Mouse (Mus musculus) ES-E14 (cell line): ENCODE measurements around the gene Nnmt. TPM values are rescaled to one million over a fixed set of nuclear protein-coding genes. Genes with fewer than 3 reads are reported as not detected.

Source experiments
- DNase-seq: peaks from one replicate; pipeline ENCODE4 v3.0.0-alpha.2; 2013; ENCODE audit warnings: low read depth, low spot score
- H3K27ac ChIP-seq: 2 replicates; pipeline ENCODE4 v1.5.1; 2012; ENCODE audit warnings: low read depth, mild to moderate bottlenecking, low read length, moderate library complexity, mixed read lengths; ENCODE audit not compliant: poor library complexity, insufficient read depth, severe bottlenecking
- H3K36me3 ChIP-seq: 2 replicates; pipeline ENCODE4 v1.6.1; 2012; ENCODE audit warnings: mild to moderate bottlenecking, low read length, moderate library complexity, mixed read lengths; ENCODE audit not compliant: control insufficient read depth, poor library complexity, insufficient read depth, severe bottlenecking
- H3K4me1 ChIP-seq, 2 experiments: fragments of 150-350 bp in 1 of 2; sonication (generic) in 1 of 2; 2 replicates each; pipeline ENCODE4 v1.6.1; 2012; ENCODE audit warnings: low read length in 2 of 2, mild to moderate bottlenecking in 1 of 2, mixed read lengths in 1 of 2; ENCODE audit not compliant: control insufficient read depth in 2 of 2, insufficient read depth in 2 of 2, poor library complexity in 1 of 2
- H3K4me3 ChIP-seq, 2 experiments: fragments of 150-350 bp in 1 of 2; sonication (generic) in 1 of 2; 2 replicates each; pipeline ENCODE4 v1.5.1; 2012; ENCODE audit warnings: low read length in 2 of 2, low read depth in 1 of 2, mild to moderate bottlenecking in 1 of 2, mixed read lengths in 1 of 2; ENCODE audit not compliant: insufficient read depth in 1 of 2, poor library complexity in 1 of 2, severe bottlenecking in 1 of 2
- H3K9ac ChIP-seq: 2 replicates; pipeline ENCODE4 v1.6.1; 2012; ENCODE audit warnings: low read depth, mild to moderate bottlenecking, low read length, mixed read lengths; ENCODE audit not compliant: poor library complexity, insufficient read depth, severe bottlenecking
- H3K9me3 ChIP-seq: fragments of 150-350 bp; sonication (generic); 2 replicates; pipeline ENCODE4 v1.6.1; 2012; ENCODE audit warnings: low read depth, mild to moderate bottlenecking, low read length; ENCODE audit not compliant: control insufficient read depth, insufficient read depth
- CHD2 ChIP-seq: IDR thresholded peaks from 2 replicates; pipeline ENCODE4 v1.6.1; 2014; ENCODE audit warnings: mild to moderate bottlenecking, low read depth, low read length, inconsistent platforms
- HCFC1 ChIP-seq: IDR thresholded peaks from 2 replicates; pipeline ENCODE4 v1.6.1; 2012; ENCODE audit warnings: low read length, inconsistent platforms, borderline replicate concordance; ENCODE audit not compliant: insufficient read depth
- MAFK ChIP-seq: IDR thresholded peaks from 2 replicates; pipeline ENCODE4 v1.6.1; 2014; ENCODE audit warnings: mild to moderate bottlenecking, low read depth, low read length, inconsistent platforms; ENCODE audit not compliant: insufficient read depth
- ZC3H11A ChIP-seq: IDR thresholded peaks from 2 replicates; pipeline ENCODE4 v1.6.1; 2012; ENCODE audit warnings: low read depth, mild to moderate bottlenecking, inconsistent platforms, low read length, borderline replicate concordance
- ZNF384 ChIP-seq: IDR thresholded peaks from 2 replicates; pipeline ENCODE4 v1.6.1; 2012; ENCODE audit warnings: low read depth, low read length, inconsistent platforms
- in situ Hi-C, 2 experiments: fragments of 600-800 bp; cut with MboI; formaldehyde crosslinking; loops; one replicate each; pipeline ENCODE4 v1.15.1; 2025; ENCODE audit warnings: low sequenced_read_pairs in 2 of 2, inconsistent platforms in 1 of 2; ENCODE audit not compliant: unreplicated experiment in 2 of 2
- total RNA-seq: library from RNA; depleted of rRNA; stranded (reverse); fragments of 300-350 nt; gene quantifications from 2 replicates; pipeline ENCODE4 v1.2.3, GENCODE M21; 2012

Nnmt gene
- total RNA-seq, 1 experiment: 0.31 TPM

DNA sequence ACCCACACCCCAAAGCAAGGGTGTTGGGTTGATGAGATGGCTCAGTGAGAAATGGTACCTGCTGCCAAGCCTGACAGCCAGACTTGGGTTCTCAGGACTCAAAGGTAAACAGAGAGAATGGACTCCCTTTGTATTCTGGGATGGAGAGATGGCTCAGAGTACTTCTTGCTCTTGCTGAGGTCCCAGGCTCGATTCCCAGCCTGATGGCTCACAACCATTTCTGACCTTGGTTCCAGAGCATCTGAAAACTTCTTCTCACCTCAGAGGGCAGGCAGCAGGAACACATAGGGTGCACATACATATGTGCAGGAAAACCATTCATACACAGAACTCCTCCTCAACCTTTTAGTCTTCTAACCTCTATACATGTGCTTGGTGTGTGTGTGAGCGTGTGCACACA is 45.9 kb upstream of the Nnmt start:
- H3K4me1 ChIP-seq: peaks cover 0 to 7% of the 10 kb centered on the region in 2 experiments; a peak in 2 of 4 replicates
- in situ Hi-C loops: loop anchor here in 1 of 2 experiments (25.0 kb wide), 1 partner anchor 311 kb away; the partner anchor contains the start of gene Htr3b
- no peaks in the 10 kb centered on the region for H3K36me3 ChIP-seq
- H3K27ac ChIP-seq: no peak overlapping the region
- no peak for DNase-seq
- TF ChIP-seq HCFC1 (no peak), CHD2 (no peak), ZC3H11A (no peak), MAFK (no peak), ZNF384 (no peak)
- H3K4me3 ChIP-seq: no peak overlapping the region
- H3K9ac ChIP-seq: no peak overlapping the region
- H3K9me3 ChIP-seq: no peaks in the 10 kb centered on the region

DNA sequence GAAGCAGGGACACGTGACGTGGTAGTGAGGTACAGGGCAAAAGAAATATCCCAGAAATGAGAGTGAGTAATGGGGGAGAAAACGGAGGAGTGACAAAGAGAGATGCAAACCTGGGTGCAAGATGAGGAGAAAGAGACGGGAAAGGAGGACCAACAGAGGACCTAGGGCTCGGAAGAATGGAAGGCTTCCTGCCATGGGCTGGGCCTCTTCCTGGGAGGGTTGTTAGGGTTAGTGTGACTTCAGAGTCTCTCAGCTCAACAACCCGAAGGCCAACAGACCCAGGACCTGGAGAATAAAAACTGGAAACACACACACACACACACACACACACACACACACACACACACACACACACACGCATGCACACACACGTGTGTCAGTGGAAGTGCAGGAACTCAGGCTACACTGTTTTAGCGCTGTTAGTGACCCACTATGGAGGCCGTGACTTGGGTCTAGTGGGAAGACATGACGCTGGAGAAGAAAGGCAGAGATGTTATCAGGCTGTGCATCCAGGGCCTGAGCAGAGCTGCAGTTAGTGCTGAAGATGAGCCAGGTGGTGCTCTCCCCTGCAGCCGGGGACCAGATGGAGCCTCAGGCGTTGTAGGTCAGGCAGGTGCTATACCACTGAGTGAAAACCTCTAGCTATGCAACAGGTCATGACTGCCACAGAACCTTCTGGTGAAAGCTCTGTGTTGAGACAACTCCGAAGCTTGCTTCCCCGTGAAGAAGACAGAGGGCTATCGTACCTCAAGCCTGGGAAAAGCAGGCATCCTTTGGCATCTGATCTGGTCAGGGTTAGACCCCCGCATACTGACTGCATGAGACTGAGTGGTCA is 45.1 kb upstream of the Nnmt start:
- Histone ChIP-seq H3K4me1 (peaks cover 0 to 6% of the 10 kb centered on the region in 2 experiments; a peak in 2 of 4 replicates), H3K9ac (no peak overlapping the region), H3K4me3 (no peak overlapping the region), H3K9me3 (no peaks in the 10 kb centered on the region), H3K36me3 (no peaks in the 10 kb centered on the region), H3K27ac (no peak overlapping the region)
- TF ChIP-seq CHD2 (no peak), HCFC1 (no peak), ZNF384 (no peak), MAFK (no peak), ZC3H11A (no peak)
- no peak for DNase-seq
- in situ Hi-C loops: loop anchor here (10.0 to 25.0 kb wide), 4 partner anchors 205 to 837 kb away; partner anchors contain the start of genes Htr3b (in 1 of the 2) and Ttc12 (in 1 of the 2)

DNA sequence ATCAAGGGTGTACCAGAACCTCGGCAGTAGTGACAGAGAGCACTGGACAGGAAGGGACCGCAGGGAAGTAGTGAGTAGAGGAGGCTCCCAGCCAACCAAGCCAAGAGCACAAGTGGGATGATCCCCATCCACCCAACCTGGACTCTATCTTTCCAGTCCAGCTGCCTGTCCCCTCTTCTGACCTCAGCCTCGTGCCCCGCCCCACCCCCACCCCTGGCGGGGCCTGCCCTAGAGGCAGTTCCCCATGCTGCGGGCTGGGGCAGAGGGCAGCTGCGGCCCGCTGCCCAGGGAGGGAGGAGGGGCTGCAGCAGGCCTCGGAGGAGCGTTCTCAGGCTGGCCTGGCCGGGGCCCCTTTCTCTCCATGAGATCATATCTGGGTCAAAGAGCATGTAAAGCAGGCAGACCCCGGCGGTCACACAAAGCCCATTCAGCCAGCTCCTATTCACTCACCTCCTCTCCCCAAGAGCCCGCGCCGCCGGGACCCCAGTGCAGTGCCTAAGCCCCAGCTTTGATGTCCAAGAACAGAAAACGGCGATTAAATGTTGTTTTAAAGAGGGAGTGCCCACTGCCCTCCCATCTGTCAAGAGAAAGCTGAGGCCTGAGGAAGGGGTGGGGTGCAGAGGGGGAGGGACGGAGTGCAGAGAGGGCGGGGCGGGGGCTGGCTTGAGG is 44.3 kb upstream of the Nnmt start:
- H3K4me1 ChIP-seq: peaks cover 0 to 6% of the 10 kb centered on the region in 2 experiments; a peak in 2 of 4 replicates
- H3K4me3 ChIP-seq: peak overlapping the region; percentile 6 to 46; a peak in 3 of 4 replicates
- no peak overlapping the region for H3K9ac ChIP-seq
- no peak overlapping the region for H3K27ac ChIP-seq
- in situ Hi-C loops: loop anchor here (10.0 to 25.0 kb wide), 3 partner anchors 206 to 838 kb away; partner anchors contain the start of gene Ttc12 (in 1 of the 2)
- no peaks in the 10 kb centered on the region for H3K9me3 ChIP-seq
- TF ChIP-seq MAFK (no peak), ZC3H11A (no peak), HCFC1 (no peak), CHD2 (no peak), ZNF384 (no peak)
- DNase-seq: no peak
- no peaks in the 10 kb centered on the region for H3K36me3 ChIP-seq

DNA sequence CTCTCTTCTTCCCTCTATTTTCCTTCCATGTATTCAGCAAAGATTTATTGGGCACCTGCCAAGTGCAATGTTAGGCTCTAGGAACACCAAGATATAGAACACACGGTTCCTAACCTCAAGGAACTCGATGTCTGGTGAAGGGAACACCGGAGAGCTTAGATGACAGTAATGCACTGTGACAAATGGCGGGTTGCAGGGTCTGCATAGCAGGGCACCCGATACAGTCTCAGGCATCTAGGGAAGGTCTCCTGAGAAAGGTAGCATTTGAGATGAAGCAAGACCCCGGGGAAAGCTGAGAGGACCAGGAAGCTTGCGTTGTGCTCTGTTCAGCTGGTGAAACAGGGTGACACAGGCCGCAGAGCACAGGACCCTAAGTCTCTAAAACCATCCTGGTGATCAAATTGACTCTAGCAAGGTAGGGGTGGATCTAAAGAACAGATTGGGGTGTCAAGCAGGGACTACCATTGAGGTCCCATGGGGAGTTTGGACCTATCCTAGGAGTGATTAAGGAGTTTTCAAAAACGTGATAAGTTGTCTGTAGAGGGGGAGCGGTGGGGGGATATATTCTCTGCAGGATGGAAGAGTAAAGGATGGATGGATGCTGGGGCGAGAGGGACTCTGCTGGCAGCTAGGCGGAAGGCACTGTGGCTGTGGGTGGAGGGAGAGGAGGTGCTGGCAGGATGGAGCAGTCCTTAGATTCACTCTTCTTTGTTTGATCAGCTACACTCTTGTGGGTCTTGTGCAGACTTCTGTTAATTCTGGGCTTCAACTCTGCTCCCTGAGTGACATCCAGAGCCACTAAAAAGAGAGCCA is 43.5 kb upstream of the Nnmt start:
- H3K4me3 ChIP-seq: no peak overlapping the region
- in situ Hi-C loops: loop anchor here (10.0 to 25.0 kb wide), 3 partner anchors 206 to 839 kb away; partner anchors contain the start of gene Ttc12 (in 1 of the 2)
- no peak overlapping the region for H3K27ac ChIP-seq
- no peaks in the 10 kb centered on the region for H3K9me3 ChIP-seq
- TF ChIP-seq CHD2 (no peak), ZNF384 (no peak), HCFC1 (no peak), ZC3H11A (no peak), MAFK (no peak)
- peaks cover 0 to 6% of the 10 kb centered on the region in 2 experiments; a peak in 2 of 4 replicates for H3K4me1 ChIP-seq
- H3K9ac ChIP-seq: no peak overlapping the region
- no peaks in the 10 kb centered on the region for H3K36me3 ChIP-seq
- no peak for DNase-seq
